Mouse (Mus musculus): ENCODE results near the gene Pip5k1c. TPM values are rescaled to one million over a fixed set of nuclear protein-coding genes. Genes with fewer than 3 reads are reported as not detected.

Gene Pip5k1c
- polyA plus RNA-seq, 1 experiment from 2014 or later = 41.8 TPM

DNA sequence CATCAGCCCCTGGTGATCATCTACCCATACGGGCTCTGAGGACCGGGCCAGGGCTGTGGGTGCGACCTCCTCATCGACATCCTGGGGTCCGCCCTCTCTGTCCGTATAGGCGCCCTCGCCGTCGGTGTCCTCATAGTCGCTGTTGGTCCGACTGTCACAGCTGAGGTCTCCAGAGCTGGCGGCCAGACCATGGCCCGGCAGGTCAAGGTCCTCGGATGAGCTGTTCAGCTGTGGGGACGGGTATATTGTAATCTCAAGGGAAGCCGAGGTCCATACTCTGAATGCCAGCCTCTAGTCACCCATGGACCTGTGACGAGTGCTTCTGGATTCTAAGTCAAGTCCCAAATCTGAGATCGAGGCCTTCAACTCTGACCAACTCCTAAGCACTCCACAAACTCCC is 18.9 kb upstream of the Pip5k1c start:
- 96% methylated on average over 19 of the region's 19 CpGs for WGBS
- Histone ChIP-seq H3K4me2 (ENCODE audit: low read depth, low read length) (no peak overlapping the region), H3K9ac (ENCODE audit: low read length) (no peak overlapping the region), H3K4me3 (replicated peaks; ENCODE audit: low read length) (no peak overlapping the region), H3K4me1 (ENCODE audit: control insufficient read depth, insufficient read depth, low read length) (peaks cover 3% of the 10 kb centered on the region), H3K36me3 (ENCODE audit: control insufficient read depth, insufficient read depth, low read length) (peaks cover 16% of the 10 kb centered on the region; the same call in 1 of the 2 replicates), H3K27me3 (ENCODE audit: control insufficient read depth, insufficient read depth, low read length) (no peaks in the 10 kb centered on the region), H3K27ac (ENCODE audit: low read length) (no peak overlapping the region), H3K9me3 (replicated peaks; ENCODE audit: control insufficient read depth, low read length) (no peaks in the 10 kb centered on the region)
- ATAC-seq (ENCODE audit: insufficient read depth, low FRiP score) = no peak

DNA sequence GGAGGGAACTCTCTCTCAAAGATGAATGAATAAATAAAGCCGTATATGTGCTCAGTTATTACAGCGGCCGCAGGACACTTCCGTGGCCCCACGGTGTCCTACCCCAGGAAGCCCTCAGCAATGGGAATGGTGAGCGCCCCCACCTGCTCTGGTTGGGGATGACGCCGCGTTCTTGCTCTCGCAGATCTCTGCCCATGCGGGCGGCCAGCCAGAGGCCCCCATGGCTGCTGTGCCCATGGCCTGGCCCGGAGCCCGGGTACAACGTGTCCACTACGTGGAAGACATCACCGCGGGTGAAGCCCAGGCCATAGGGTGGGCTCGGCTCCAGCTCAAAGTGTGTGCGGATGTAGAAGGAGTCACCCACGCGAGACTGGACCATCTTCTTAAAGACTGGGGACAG is 15.1 kb upstream of the Pip5k1c start:
- no peaks in the 10 kb centered on the region for H3K9me3 ChIP-seq (replicated peaks; ENCODE audit: control insufficient read depth, low read length)
- H3K4me1 ChIP-seq (ENCODE audit: control insufficient read depth, insufficient read depth, low read length) = no peaks in the 10 kb centered on the region
- 77% methylated on average over 22 of the region's 22 CpGs for WGBS
- ATAC-seq (ENCODE audit: insufficient read depth, low FRiP score) = no peak
- no peak overlapping the region for H3K9ac ChIP-seq (ENCODE audit: low read length)
- H3K4me3 ChIP-seq (replicated peaks; ENCODE audit: low read length) = no peak overlapping the region
- no peak overlapping the region for H3K4me2 ChIP-seq (ENCODE audit: low read depth, low read length)
- H3K27ac ChIP-seq (ENCODE audit: low read length) = no peak overlapping the region
- H3K27me3 ChIP-seq (ENCODE audit: control insufficient read depth, insufficient read depth, low read length) = no peaks in the 10 kb centered on the region
- 0 out of 2 replicates have a peak, but pooled peaks cover 7% of the 10 kb centered on the region for H3K36me3 ChIP-seq (ENCODE audit: control insufficient read depth, insufficient read depth, low read length)

DNA sequence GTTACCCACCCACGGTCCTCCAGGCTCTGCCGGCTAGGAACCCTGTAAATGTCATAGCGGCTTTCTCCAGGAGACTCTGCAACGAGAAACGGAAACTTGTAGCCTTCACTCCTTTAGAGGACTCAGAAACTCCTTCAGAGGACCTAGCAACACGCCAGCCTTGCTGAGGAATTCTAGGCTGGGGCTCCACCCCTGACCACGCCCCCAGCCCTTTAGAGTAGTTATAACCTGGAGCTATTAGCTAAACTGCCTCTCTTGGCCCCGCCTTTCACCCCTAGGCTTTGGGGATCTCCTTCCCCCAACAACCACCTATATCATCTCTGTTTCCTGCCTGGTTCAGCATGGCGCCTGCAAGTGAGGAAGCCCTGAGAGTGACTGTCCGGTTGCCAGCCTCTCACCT is 13.3 kb upstream of the Pip5k1c start:
- H3K4me1 ChIP-seq (ENCODE audit: control insufficient read depth, insufficient read depth, low read length) = 0 out of 2 replicates have a peak, but pooled peaks cover 5% of the 10 kb centered on the region
- H3K27me3 ChIP-seq (ENCODE audit: control insufficient read depth, insufficient read depth, low read length) = peaks cover 4% of the 10 kb centered on the region
- no peak overlapping the region for H3K27ac ChIP-seq (ENCODE audit: low read length)
- no peak overlapping the region for H3K4me3 ChIP-seq (replicated peaks; ENCODE audit: low read length)
- no peak overlapping the region for H3K9ac ChIP-seq (ENCODE audit: low read length)
- WGBS = 32% methylated on average over 10 of the region's 10 CpGs
- H3K4me2 ChIP-seq (ENCODE audit: low read depth, low read length) = 0 out of 2 replicates have a peak overlapping the region, but pooled peaks have one; percentile 9
- ATAC-seq (ENCODE audit: insufficient read depth, low FRiP score) = no peak
- H3K36me3 ChIP-seq (ENCODE audit: control insufficient read depth, insufficient read depth, low read length) = no peaks in the 10 kb centered on the region
- no peaks in the 10 kb centered on the region for H3K9me3 ChIP-seq (replicated peaks; ENCODE audit: control insufficient read depth, low read length)

DNA sequence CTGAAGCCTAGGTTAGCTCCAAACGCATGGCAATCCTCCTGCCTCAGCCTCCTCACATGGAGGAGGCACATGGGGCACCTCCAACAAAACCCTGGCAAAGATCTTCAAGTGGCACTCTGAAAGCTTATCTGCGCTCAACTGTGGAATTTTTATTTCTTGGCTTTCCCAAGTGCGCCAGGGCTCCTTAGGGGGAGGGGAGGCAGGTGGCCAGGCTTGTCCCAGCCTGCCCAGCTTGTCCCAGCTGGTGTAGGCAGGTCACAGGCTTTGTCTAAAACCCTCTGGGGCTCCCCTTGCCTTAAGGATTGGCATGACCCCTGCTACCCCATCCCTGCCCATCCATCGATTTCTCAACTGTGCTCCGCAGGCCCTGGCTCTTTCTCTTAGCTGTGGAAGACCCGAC is 8.6 kb upstream of the Pip5k1c start:
- peak overlapping the region; percentile 62 for H3K4me2 ChIP-seq (ENCODE audit: low read depth, low read length)
- H3K27ac ChIP-seq (ENCODE audit: low read length) = 0 out of 2 replicates have a peak overlapping the region, but pooled peaks have one; percentile 34
- no peaks in the 10 kb centered on the region for H3K36me3 ChIP-seq (ENCODE audit: control insufficient read depth, insufficient read depth, low read length)
- H3K4me1 ChIP-seq (ENCODE audit: control insufficient read depth, insufficient read depth, low read length) = peaks cover 22% of the 10 kb centered on the region; the same call in 1 of the 2 replicates
- no peaks in the 10 kb centered on the region for H3K9me3 ChIP-seq (replicated peaks; ENCODE audit: control insufficient read depth, low read length)
- H3K4me3 ChIP-seq (replicated peaks; ENCODE audit: low read length) = peak overlapping the region; percentile 51; the same call in 1 of the 2 replicates
- WGBS = 41% methylated on average over 6 of the region's 6 CpGs
- H3K9ac ChIP-seq (ENCODE audit: low read length) = peak overlapping the region; percentile 37; the same call in 1 of the 2 replicates
- peaks cover 14% of the 10 kb centered on the region for H3K27me3 ChIP-seq (ENCODE audit: control insufficient read depth, insufficient read depth, low read length)
- ATAC-seq (ENCODE audit: insufficient read depth, low FRiP score) = no peak

DNA sequence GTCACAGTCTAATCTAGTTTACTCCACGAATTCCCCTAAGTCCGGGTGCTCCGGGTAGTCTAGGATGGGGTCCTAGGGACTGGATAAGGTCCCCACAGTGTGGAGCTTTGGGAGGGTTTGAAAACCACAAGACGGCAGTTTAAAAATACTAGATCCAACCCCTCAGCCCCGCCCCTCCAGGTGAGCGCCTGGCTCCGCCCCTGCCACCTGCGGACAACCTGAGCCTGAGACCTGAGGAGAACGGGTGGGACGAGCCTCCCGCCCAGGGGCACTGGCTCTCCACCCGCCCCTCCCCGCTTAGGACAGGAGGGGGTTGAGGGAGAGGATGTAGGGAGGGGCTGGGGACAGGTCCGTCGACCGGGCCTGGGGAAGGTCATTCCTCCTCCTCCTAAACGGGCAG is 8.0 kb upstream of the Pip5k1c start:
- Histone ChIP-seq H3K9me3 (replicated peaks; ENCODE audit: control insufficient read depth, low read length) (no peaks in the 10 kb centered on the region), H3K27ac (ENCODE audit: low read length) (peak overlapping the region; percentile 66; the same call in 1 of the 2 replicates), H3K9ac (ENCODE audit: low read length) (peak overlapping the region; percentile 71; the same call in 1 of the 2 replicates), H3K36me3 (ENCODE audit: control insufficient read depth, insufficient read depth, low read length) (no peaks in the 10 kb centered on the region), H3K4me2 (ENCODE audit: low read depth, low read length) (peak overlapping the region; percentile 62), H3K27me3 (ENCODE audit: control insufficient read depth, insufficient read depth, low read length) (peaks cover 14% of the 10 kb centered on the region), H3K4me1 (ENCODE audit: control insufficient read depth, insufficient read depth, low read length) (peaks cover 25% of the 10 kb centered on the region), H3K4me3 (replicated peaks; ENCODE audit: low read length) (peak overlapping the region; percentile 51)
- ATAC-seq (ENCODE audit: insufficient read depth, low FRiP score) = peak; percentile 46; the same call in 1 of the 2 replicates
- 9% methylated on average over 17 of the region's 17 CpGs for WGBS

DNA sequence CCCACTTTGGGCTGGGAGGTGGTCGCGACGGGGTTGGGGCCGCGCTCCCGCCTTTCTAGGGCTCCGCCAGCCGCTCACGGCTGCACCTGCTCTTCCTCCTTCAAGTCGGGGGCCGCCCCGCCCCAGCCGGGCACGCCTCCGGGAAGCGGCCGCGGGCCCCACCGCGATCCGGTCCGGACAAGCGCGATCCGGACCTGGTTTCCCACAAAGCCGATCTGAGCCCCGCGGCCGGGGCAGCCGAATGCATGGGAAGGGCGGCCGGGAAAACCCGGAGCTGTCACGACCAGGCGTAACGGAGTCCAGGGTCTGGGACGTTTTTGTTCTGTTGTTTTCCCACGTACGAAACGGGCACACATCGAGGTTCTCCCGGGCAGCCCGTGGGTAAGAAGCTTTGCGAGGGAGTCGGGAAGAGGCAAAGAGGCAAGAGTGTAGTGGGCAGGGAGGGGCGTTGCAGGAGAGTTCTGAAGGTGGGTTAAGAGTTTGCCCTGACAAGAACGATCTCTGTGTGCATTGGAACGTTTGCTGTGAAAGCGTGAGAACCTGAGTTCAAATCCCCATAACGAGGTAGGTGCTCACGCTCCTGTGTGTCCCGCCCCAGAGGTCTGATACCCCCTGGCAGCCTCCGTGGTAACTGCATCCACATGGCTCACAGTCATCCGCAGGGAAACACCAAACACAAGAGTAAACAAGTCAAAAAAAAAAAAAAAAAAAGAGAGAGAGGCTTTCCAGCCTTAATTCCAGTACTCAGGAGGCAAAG is 6.9 kb upstream of the Pip5k1c start:
- 1% methylated on average over 54 of the region's 54 CpGs for WGBS
- H3K27me3 ChIP-seq (ENCODE audit: control insufficient read depth, insufficient read depth, low read length) = peaks cover 14% of the 10 kb centered on the region
- peak overlapping the region; percentile 71 for H3K9ac ChIP-seq (ENCODE audit: low read length)

DNA sequence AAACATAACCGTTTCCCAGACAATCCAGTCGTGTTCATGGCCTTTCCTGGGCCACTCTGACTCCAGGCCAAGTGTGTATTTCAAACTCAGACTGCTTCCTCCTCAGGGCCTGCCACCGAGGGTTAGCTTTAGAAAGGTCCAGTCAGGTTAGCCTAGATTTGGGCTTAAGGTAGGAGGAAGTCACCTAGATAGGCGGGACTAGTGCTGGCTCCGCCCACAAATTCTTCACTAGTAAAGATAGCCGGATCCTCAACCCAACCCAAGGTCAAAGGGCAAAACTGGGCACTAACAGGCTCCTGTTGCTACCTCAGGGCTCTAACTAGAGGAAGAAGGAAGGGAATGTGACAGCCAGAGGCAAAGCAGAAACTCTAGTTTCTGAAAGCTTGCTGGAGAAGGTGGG is 6.2 kb upstream of the Pip5k1c start:
- 24% methylated on average over 6 of the region's 6 CpGs for WGBS
- H3K4me2 ChIP-seq (ENCODE audit: low read depth, low read length) = peak overlapping the region; percentile 62; the same call in 1 of the 2 replicates
- no peak for ATAC-seq (ENCODE audit: insufficient read depth, low FRiP score)
- peaks cover 35% of the 10 kb centered on the region for H3K4me1 ChIP-seq (ENCODE audit: control insufficient read depth, insufficient read depth, low read length)
- peak overlapping the region; percentile 84 for H3K27ac ChIP-seq (ENCODE audit: low read length)
- peaks cover 14% of the 10 kb centered on the region for H3K27me3 ChIP-seq (ENCODE audit: control insufficient read depth, insufficient read depth, low read length)
- no peaks in the 10 kb centered on the region for H3K36me3 ChIP-seq (ENCODE audit: control insufficient read depth, insufficient read depth, low read length)
- no peaks in the 10 kb centered on the region for H3K9me3 ChIP-seq (replicated peaks; ENCODE audit: control insufficient read depth, low read length)
- peak overlapping the region; percentile 67 for H3K9ac ChIP-seq (ENCODE audit: low read length)
- no peak overlapping the region for H3K4me3 ChIP-seq (replicated peaks; ENCODE audit: low read length)

More for the DNA sequence above, 6.9 kb upstream of the Pip5k1c start:
- peaks cover 29% of the 10 kb centered on the region for H3K4me1 ChIP-seq (ENCODE audit: control insufficient read depth, insufficient read depth, low read length)
- ATAC-seq (ENCODE audit: insufficient read depth, low FRiP score) = peak; percentile 60
- H3K27ac ChIP-seq (ENCODE audit: low read length) = peak overlapping the region; percentile 84
- H3K4me2 ChIP-seq (ENCODE audit: low read depth, low read length) = peak overlapping the region; percentile 62
- H3K36me3 ChIP-seq (ENCODE audit: control insufficient read depth, insufficient read depth, low read length) = no peaks in the 10 kb centered on the region
- H3K4me3 ChIP-seq (replicated peaks; ENCODE audit: low read length) = peak overlapping the region; percentile 51
- H3K9me3 ChIP-seq (replicated peaks; ENCODE audit: control insufficient read depth, low read length) = no peaks in the 10 kb centered on the region

DNA sequence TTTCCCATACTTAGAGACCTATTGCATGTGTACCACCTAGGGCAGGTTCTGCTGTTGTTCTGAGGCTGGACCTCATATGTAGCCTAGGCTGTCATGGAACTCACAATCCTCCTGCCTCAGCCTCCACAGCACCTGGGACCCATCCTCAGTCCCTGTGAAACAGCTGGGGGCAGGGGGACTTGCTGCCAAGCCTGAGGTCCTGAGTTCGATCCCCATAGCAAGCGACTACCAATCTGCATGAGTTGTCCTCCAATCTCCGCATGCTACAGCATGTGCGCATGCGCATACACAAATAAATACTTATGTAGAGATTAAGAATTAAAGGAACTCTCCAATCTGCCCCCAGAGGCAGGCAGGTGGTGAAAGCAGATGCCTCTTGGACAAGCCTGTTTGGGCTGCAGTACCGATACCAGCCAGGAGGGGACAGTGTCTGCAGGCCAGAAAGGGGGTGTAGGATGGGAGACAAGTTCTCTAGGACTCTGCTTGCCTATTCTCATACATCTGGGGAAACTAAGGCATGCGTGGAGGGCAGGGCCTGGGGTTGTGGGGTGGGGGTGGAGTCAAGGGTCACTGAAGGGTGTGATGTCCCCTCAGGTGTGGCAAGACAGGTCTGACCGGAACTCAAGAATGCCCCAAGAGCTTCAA is 5.1 kb upstream of the Pip5k1c start:
- peak overlapping the region; percentile 84; the same call in 1 of the 2 replicates for H3K27ac ChIP-seq (ENCODE audit: low read length)
- 0 out of 2 replicates have a peak overlapping the region, but pooled peaks have one; percentile 25 for H3K4me2 ChIP-seq (ENCODE audit: low read depth, low read length)
- H3K4me1 ChIP-seq (ENCODE audit: control insufficient read depth, insufficient read depth, low read length) = peaks cover 35% of the 10 kb centered on the region
- no peaks in the 10 kb centered on the region for H3K36me3 ChIP-seq (ENCODE audit: control insufficient read depth, insufficient read depth, low read length)
- no peak overlapping the region for H3K4me3 ChIP-seq (replicated peaks; ENCODE audit: low read length)
- ATAC-seq (ENCODE audit: insufficient read depth, low FRiP score) = no peak
- 58% methylated on average over 8 of the region's 8 CpGs for WGBS
- peaks cover 14% of the 10 kb centered on the region for H3K27me3 ChIP-seq (ENCODE audit: control insufficient read depth, insufficient read depth, low read length)
- H3K9me3 ChIP-seq (replicated peaks; ENCODE audit: control insufficient read depth, low read length) = no peaks in the 10 kb centered on the region
- H3K9ac ChIP-seq (ENCODE audit: low read length) = peak overlapping the region; percentile 10; the same call in 1 of the 2 replicates

DNA sequence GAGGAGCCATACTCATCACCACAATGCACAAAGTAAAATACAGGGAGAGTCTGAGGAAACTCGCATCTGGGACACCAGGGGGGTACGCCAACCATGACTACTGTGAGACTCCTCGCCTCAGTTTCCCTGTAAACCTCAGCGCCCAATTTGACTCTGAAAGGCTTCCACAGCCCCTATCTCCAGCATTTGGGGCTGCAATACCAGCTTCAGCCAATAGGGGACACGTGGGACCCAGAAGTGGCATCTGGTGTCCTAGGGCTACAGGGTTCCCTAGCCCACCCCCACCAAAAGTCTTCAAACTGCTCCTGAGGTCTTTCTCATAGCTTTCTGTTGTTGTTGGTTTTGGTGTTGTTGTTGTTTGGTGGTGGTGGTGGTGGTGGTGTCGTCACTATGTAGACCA is 4.2 kb upstream of the Pip5k1c start:
- ATAC-seq (ENCODE audit: insufficient read depth, low FRiP score) = no peak
- no peak overlapping the region for H3K27ac ChIP-seq (ENCODE audit: low read length)
- peak overlapping the region; percentile 25; the same call in 1 of the 2 replicates for H3K4me2 ChIP-seq (ENCODE audit: low read depth, low read length)
- H3K4me1 ChIP-seq (ENCODE audit: control insufficient read depth, insufficient read depth, low read length) = peaks cover 36% of the 10 kb centered on the region
- H3K36me3 ChIP-seq (ENCODE audit: control insufficient read depth, insufficient read depth, low read length) = no peaks in the 10 kb centered on the region
- H3K9me3 ChIP-seq (replicated peaks; ENCODE audit: control insufficient read depth, low read length) = no peaks in the 10 kb centered on the region
- H3K9ac ChIP-seq (ENCODE audit: low read length) = no peak overlapping the region
- H3K27me3 ChIP-seq (ENCODE audit: control insufficient read depth, insufficient read depth, low read length) = peaks cover 14% of the 10 kb centered on the region
- 30% methylated on average over 6 of the region's 6 CpGs for WGBS
- no peak overlapping the region for H3K4me3 ChIP-seq (replicated peaks; ENCODE audit: low read length)
